Mouse (Mus musculus): ENCODE results near the gene Lsm5.
A peak's percentile ranks its signal among the peaks of the same experiment; 100 is the strongest.

Gene Lsm5

DNA sequence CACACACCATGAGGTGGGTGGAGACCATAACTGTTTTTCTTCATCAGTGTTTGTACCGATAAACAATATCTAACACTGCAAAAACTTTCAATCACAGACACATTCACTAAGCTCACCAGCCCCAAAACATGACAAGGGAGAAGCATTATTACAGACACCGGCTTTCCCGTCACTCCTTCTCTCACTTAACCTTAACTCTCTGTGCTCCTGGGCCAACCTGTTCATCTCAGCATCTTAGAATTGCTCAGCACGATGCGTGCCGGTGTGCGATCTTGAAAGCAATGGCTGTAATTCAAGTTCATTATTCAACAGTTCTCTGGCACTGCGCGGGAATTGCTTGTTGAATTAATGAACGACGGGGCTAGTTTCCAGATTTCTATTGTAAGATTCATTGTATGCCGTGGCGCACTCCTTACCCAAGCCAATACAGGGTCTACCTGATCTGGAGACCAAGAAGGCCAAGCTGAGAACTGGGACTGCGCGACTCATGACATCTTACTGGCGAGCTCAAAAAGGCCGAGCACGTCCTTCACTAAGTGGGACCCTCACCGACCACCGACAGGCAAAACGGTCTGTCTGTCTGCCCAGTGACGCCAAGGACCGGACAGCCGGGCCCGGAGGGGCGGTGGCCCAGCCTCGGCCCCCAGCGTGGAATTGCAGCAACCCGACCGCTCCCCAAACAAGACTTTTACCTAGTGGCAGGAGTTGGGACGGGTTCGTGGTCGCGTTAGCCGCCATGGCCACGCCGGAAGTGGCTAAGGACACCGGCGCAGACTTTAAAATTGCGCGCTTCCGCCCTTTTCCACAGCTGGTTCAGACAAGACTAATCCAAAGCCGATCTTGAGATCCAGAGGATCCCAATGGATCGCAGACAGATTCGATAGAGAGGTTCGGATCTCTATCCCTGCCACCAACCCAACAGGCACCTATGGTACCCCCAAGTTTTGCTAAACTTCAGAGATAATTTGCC, at the start of gene Lsm5:
Gene Lsm5, minus strand, starts transcription at position 780 of the 970 bp plus-strand sequence.
- H3K36me3 ChIP-seq (ENCODE audit: insufficient read depth, low read length), result peaks cover 7% of the 10 kb centered on the region; the same call in 1 of the 2 replicates
- H3K4me1 ChIP-seq (replicated peaks; ENCODE audit: low read depth, low read length), result 0 out of 2 replicates have a peak, but pooled peaks cover 2% of the 10 kb centered on the region
- peak within 1 kb of the TSS; percentile 94 for H3K4me3 ChIP-seq (replicated peaks; ENCODE audit: low read length)
- no peak for TF ChIP-seq POU5F1 (IDR thresholded peaks at IDR 0.05; ENCODE audit: borderline replicate concordance, low read length)
- no peak for TF ChIP-seq NANOG (IDR thresholded peaks at IDR 0.05; ENCODE audit: borderline replicate concordance, low read length)
- TF ChIP-seq CTCF (conservative IDR thresholded peaks at IDR 0.05; ENCODE audit: low read length), result no peak
- no peaks in the 10 kb centered on the region for H3K27me3 ChIP-seq (ENCODE audit: insufficient read depth, low read length)
- H3K9me3 ChIP-seq (ENCODE audit: low read length), result no peaks in the 10 kb centered on the region

DNA sequence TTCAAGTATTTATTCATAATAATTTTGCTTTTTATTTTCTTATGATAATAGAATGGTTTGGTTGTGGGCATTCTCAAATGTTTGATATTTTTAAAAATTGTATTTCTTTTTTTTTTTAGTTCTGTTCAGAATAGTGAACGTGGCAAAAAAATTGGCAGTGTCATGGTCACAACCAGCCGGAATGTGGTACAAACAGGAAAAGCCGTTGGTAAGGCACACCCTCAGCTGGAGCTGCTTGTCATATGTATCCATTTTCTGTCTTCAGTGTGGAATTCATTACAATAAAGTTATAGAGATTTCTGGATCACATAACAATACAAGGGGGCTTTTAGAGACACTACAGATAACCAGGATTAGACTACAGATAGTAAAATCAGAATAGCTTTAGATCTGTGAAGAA, 49.2 kb upstream of the Lsm5 start:
- no peak for TF ChIP-seq POU5F1 (IDR thresholded peaks at IDR 0.05; ENCODE audit: borderline replicate concordance, low read length)
- no peak for TF ChIP-seq CTCF (conservative IDR thresholded peaks at IDR 0.05; ENCODE audit: low read length)
- no peak for TF ChIP-seq NANOG (IDR thresholded peaks at IDR 0.05; ENCODE audit: borderline replicate concordance, low read length)
- no peak overlapping the region for H3K4me3 ChIP-seq (replicated peaks; ENCODE audit: low read length)
- H3K36me3 ChIP-seq (ENCODE audit: insufficient read depth, low read length), result peaks cover 54% of the 10 kb centered on the region
- H3K9me3 ChIP-seq (ENCODE audit: low read length), result no peaks in the 10 kb centered on the region
- H3K4me1 ChIP-seq (replicated peaks; ENCODE audit: low read depth, low read length), result no peaks in the 10 kb centered on the region
- no peaks in the 10 kb centered on the region for H3K27me3 ChIP-seq (ENCODE audit: insufficient read depth, low read length)

DNA sequence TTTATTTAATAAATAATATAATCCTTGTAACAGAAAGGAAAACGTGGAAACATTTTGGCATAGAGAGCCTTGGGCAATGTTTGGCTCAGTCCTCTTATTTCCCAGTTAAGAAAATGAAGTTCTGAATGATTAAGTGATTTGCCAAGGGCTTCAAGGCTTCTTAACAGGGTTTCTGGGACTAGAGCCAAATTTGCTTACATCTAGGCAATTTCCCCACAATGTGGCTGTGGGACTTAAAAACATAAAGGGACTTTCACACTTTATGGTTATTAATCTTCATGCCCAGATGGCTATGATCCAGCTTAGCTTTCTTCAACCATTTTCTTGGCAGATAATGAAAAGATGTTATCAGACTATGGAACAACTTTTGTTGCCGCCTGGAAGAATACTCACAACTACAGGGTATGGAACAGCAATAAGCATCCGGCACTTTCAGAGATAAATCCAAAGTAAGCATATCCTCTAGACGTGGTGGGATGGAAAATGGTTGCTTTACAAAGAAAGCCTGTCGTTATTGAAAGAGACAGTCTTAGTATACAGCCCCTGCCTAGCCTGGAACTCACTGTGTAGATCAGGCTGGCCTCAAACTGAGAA, 41.5 kb upstream of the Lsm5 start:
- Histone ChIP-seq H3K9me3 (ENCODE audit: low read length) (no peaks in the 10 kb centered on the region), H3K27me3 (ENCODE audit: insufficient read depth, low read length) (no peaks in the 10 kb centered on the region), H3K36me3 (ENCODE audit: insufficient read depth, low read length) (peaks cover 37% of the 10 kb centered on the region), H3K4me3 (replicated peaks; ENCODE audit: low read length) (no peak overlapping the region), H3K4me1 (replicated peaks; ENCODE audit: low read depth, low read length) (no peaks in the 10 kb centered on the region; the same call in 1 of the 2 replicates)
- TF ChIP-seq POU5F1 (IDR thresholded peaks at IDR 0.05; ENCODE audit: borderline replicate concordance, low read length) (no peak), CTCF (conservative IDR thresholded peaks at IDR 0.05; ENCODE audit: low read length) (no peak), NANOG (IDR thresholded peaks at IDR 0.05; ENCODE audit: borderline replicate concordance, low read length) (no peak)

DNA sequence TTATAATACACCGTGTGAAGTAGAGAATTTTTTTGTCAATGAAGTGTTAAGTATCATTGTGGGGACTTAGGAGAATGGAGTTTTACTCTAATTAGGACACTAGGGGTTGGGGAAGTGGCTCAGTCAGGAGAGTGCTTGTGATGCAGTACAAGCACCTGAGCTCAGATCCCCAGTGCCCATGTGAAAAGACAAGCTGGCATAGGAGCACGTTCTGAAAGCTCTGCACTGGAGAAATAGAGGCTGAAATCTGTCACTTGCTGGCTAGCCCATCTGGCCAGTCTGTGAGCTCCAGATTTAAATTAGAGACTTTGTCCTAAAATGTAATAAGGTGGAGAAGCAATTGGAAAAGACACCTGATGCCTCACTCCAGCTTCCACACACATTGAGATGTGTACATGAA, 28.0 kb upstream of the Lsm5 start:
- no peak overlapping the region for H3K4me3 ChIP-seq (replicated peaks; ENCODE audit: low read length)
- no peaks in the 10 kb centered on the region for H3K27me3 ChIP-seq (ENCODE audit: insufficient read depth, low read length)
- H3K9me3 ChIP-seq (ENCODE audit: low read length), result no peaks in the 10 kb centered on the region
- H3K36me3 ChIP-seq (ENCODE audit: insufficient read depth, low read length), result peaks cover 72% of the 10 kb centered on the region
- no peaks in the 10 kb centered on the region for H3K4me1 ChIP-seq (replicated peaks; ENCODE audit: low read depth, low read length)
- no peak for TF ChIP-seq NANOG (IDR thresholded peaks at IDR 0.05; ENCODE audit: borderline replicate concordance, low read length)
- no peak for TF ChIP-seq CTCF (conservative IDR thresholded peaks at IDR 0.05; ENCODE audit: low read length)
- no peak for TF ChIP-seq POU5F1 (IDR thresholded peaks at IDR 0.05; ENCODE audit: borderline replicate concordance, low read length)

DNA sequence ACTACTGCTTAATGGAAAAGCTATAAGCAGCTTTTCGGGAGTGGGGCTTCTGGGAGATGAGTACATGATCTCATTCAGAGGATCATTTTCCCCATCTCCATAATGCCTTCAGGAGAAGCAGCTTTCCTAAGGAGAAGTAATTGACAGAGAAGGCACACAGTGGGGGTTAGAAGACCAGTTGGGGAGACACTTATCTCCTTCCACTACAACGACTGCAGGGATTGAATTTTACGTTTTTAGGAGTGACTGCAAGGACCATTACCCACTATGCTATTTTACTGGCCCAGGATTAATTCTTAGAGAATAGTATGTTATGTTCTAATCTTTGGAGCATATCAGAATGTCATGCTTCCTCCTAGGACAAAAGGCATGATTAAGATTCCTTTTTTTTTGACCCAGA, 16.4 kb upstream of the Lsm5 start:
- Histone ChIP-seq H3K4me3 (replicated peaks; ENCODE audit: low read length) (no peak overlapping the region), H3K27me3 (ENCODE audit: insufficient read depth, low read length) (no peaks in the 10 kb centered on the region), H3K36me3 (ENCODE audit: insufficient read depth, low read length) (peaks cover 29% of the 10 kb centered on the region), H3K4me1 (replicated peaks; ENCODE audit: low read depth, low read length) (peaks cover 18% of the 10 kb centered on the region), H3K9me3 (ENCODE audit: low read length) (no peaks in the 10 kb centered on the region)
- no peak for TF ChIP-seq CTCF (conservative IDR thresholded peaks at IDR 0.05; ENCODE audit: low read length)
- TF ChIP-seq NANOG (IDR thresholded peaks at IDR 0.05; ENCODE audit: borderline replicate concordance, low read length), result no peak
- no peak for TF ChIP-seq POU5F1 (IDR thresholded peaks at IDR 0.05; ENCODE audit: borderline replicate concordance, low read length)

DNA sequence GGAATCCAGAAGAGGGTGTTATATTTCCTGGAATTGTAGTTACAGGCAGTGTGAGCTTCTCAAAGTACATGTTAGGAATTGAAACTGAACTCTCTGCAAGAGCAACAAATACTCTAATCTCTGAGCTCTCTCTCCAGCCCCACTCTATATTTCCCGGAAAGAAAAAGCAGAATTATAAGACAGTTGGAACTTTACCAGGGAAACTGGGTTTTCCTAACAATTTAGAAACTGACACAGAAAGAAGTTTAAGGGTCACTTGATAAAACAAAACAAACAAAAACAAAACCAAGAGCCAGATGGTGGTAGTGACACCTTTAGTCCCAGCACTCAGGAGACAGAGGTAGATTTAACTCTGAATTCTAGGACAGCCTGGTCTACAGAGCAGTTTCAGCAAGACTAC, 14.6 kb upstream of the Lsm5 start:
- H3K4me3 ChIP-seq (replicated peaks; ENCODE audit: low read length), result no peak overlapping the region
- H3K9me3 ChIP-seq (ENCODE audit: low read length), result no peaks in the 10 kb centered on the region
- peaks cover 18% of the 10 kb centered on the region for H3K36me3 ChIP-seq (ENCODE audit: insufficient read depth, low read length)
- TF ChIP-seq NANOG (IDR thresholded peaks at IDR 0.05; ENCODE audit: borderline replicate concordance, low read length) (no peak), CTCF (conservative IDR thresholded peaks at IDR 0.05; ENCODE audit: low read length) (no peak), POU5F1 (IDR thresholded peaks at IDR 0.05; ENCODE audit: borderline replicate concordance, low read length) (no peak)
- peaks cover 22% of the 10 kb centered on the region for H3K4me1 ChIP-seq (replicated peaks; ENCODE audit: low read depth, low read length)
- no peaks in the 10 kb centered on the region for H3K27me3 ChIP-seq (ENCODE audit: insufficient read depth, low read length)

DNA sequence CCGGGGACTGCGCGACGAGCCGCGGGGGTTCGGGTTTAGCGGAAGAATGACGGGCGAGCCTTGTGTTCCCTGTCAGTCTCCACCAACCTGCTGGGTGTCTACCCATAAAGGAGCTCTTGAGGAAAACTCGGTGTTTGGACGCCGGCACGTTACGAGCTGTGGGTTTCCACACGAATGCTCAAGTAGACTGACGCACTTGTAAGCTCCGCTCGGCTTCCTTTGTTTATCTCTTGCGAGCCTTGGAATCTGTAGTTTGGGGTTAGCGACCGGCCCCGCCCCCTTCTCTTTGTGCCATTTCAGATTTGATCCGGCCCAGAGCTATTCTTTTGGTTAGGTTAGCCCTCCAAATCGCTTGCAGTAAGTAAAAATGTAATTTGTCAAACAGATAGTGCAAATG, 10.8 kb upstream of the Lsm5 start:
- Histone ChIP-seq H3K9me3 (ENCODE audit: low read length) (no peaks in the 10 kb centered on the region), H3K27me3 (ENCODE audit: insufficient read depth, low read length) (no peaks in the 10 kb centered on the region), H3K36me3 (ENCODE audit: insufficient read depth, low read length) (peaks cover 3% of the 10 kb centered on the region; the same call in 1 of the 2 replicates), H3K4me1 (replicated peaks; ENCODE audit: low read depth, low read length) (peaks cover 22% of the 10 kb centered on the region), H3K4me3 (replicated peaks; ENCODE audit: low read length) (peak overlapping the region; percentile 90)
- TF ChIP-seq NANOG (IDR thresholded peaks at IDR 0.05; ENCODE audit: borderline replicate concordance, low read length) (no peak), CTCF (conservative IDR thresholded peaks at IDR 0.05; ENCODE audit: low read length) (no peak), POU5F1 (IDR thresholded peaks at IDR 0.05; ENCODE audit: borderline replicate concordance, low read length) (no peak)

DNA sequence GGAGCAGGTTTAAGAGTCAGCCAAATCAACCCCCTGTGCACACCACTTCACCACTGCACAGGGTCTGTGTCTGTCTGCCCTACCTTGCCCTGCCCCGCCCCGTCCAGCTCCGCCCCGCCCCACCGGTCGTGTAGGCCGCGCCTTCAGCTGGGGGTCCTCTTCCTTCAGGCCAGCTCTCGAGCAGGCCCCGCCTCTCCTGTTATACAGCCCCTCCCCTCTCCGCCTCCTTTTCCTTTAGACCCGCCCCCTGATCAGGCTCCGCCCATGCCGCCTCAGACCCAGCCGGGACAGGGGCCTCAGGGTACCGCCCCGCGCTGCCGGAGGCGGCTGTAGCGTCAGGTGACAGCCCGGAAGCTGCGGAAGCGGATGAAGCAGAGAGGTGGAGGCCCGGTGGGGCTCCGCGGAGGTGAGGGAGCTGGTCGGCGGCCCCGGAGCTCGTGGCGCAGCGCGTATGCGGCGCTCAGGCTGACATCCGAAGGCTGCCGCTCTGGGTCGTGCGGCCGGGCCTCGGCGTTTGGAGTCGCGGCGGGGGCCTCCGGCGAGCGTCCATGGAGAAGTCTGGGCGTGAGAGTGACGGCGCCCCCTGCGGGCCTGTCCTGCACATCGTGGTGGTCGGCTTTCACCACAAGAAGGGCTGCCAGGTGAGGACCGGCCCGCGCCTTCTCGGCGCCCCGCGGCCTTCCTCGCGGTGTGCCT, 10.2 kb upstream of the Lsm5 start, which contains the start of gene Avl9:
Gene Avl9, plus strand, starts transcription at position 326 of the 696 bp plus-strand sequence.
- H3K27me3 ChIP-seq (ENCODE audit: insufficient read depth, low read length), result no peaks in the 10 kb centered on the region
- peaks cover 22% of the 10 kb centered on the region for H3K4me1 ChIP-seq (replicated peaks; ENCODE audit: low read depth, low read length)
- H3K9me3 ChIP-seq (ENCODE audit: low read length), result no peaks in the 10 kb centered on the region
- H3K4me3 ChIP-seq (replicated peaks; ENCODE audit: low read length), result peak within 1 kb of the TSS; percentile 90
- H3K36me3 ChIP-seq (ENCODE audit: insufficient read depth, low read length), result peaks cover 3% of the 10 kb centered on the region; the same call in 1 of the 2 replicates
- TF ChIP-seq NANOG (IDR thresholded peaks at IDR 0.05; ENCODE audit: borderline replicate concordance, low read length) (no peak), CTCF (conservative IDR thresholded peaks at IDR 0.05; ENCODE audit: low read length) (no peak), POU5F1 (IDR thresholded peaks at IDR 0.05; ENCODE audit: borderline replicate concordance, low read length) (no peak)
